Mouse (Mus musculus): Measurements from ENCODE around the gene C1qtnf6. TPM values are rescaled to one million over a fixed set of nuclear protein-coding genes. Genes with fewer than 3 reads are reported as not detected.

Gene C1qtnf6
- polyA plus RNA-seq, 1 experiment from 2014 or later, result 12.1 TPM

DNA sequence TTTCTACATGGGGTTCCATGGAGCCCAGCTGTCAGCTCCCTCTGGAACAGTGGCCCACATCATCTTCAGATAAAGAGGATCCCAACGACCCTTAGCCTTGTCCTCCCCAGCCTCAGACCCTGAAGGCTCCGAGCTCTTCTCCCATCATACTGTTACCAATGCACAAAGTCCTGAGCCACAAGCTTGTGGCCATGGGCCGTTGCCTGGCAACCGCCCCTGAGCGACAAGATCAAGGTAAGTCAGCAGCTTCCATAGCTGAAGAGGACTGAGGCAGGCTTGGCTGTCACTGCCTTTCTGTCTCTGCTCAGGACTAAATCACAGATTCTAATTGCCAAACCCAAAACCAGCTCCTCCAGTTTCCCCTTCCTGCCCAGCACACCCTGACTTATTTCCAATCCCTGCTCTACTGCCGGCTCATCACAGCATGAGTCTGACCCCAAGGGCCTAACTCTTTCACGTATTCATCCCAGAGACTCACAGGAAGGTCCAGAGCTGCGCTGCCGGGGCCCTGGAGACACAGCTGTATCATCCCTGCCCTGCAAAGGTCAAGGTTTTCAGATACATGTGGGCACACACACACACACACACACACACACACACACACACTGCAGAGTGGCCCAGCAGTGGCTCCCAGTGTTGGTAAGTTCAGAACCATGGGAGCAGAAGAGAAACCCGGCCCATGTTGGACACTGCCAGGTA is 4.7 kb upstream of the C1qtnf6 start:
- Histone ChIP-seq H3K4me2 (no peak overlapping the region), H3K4me3 (ENCODE audit: low read depth, low read length) (no peak overlapping the region), H3K36me3 (ENCODE audit: control insufficient read depth, insufficient read depth, low read length) (no peaks in the 10 kb centered on the region), H3K27ac (ENCODE audit: low read depth, low read length) (no peak overlapping the region), H3K4me1 (ENCODE audit: control insufficient read depth, insufficient read depth, low read length) (peaks cover 12% of the 10 kb centered on the region; the same call in 1 of the 2 replicates), H3K9ac (ENCODE audit: low read length) (0 out of 2 replicates have a peak overlapping the region, but pooled peaks have one; percentile 5), H3K9me3 (ENCODE audit: control insufficient read depth, low read length) (no peaks in the 10 kb centered on the region), H3K27me3 (ENCODE audit: control insufficient read depth, insufficient read depth, low read length) (peaks cover 2% of the 10 kb centered on the region; the same call in 1 of the 2 replicates)
- WGBS, result 46% methylated on average over 10 of the region's 10 CpGs
- peak; percentile 75 for DNase-seq (ENCODE audit: low spot score, missing footprints)
- ATAC-seq (ENCODE audit: low FRiP score), result no peak

DNA sequence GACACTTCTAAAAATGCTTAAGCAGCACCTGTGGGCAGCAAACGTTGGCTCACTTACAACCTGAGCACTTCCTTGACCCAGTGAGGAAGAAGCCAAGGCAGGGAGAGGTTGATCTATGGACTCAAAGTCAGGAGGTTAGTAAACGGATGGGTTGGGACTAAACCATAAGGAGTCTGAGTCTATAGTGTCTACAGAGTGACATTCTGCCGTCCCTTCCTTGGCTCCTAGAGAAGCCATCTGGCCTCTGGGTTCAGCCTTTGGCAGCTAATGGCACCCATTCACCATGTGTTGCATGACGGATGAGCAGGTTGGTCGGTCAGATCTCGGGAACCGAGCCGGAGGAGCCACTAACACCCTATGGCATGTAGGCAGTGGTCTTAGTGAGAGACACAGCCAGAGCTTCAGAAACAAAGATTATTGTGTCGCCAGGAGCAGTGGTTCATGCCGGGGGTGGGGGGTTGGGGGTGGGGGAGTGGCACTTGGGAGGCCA is 2.2 kb upstream of the C1qtnf6 start:
- Histone ChIP-seq H3K9me3 (ENCODE audit: control insufficient read depth, low read length) (no peaks in the 10 kb centered on the region), H3K4me1 (ENCODE audit: control insufficient read depth, insufficient read depth, low read length) (peaks cover 25% of the 10 kb centered on the region), H3K36me3 (ENCODE audit: control insufficient read depth, insufficient read depth, low read length) (no peaks in the 10 kb centered on the region), H3K9ac (ENCODE audit: low read length) (no peak overlapping the region), H3K27me3 (ENCODE audit: control insufficient read depth, insufficient read depth, low read length) (peaks cover 11% of the 10 kb centered on the region; the same call in 1 of the 2 replicates), H3K27ac (ENCODE audit: low read depth, low read length) (no peak overlapping the region), H3K4me3 (ENCODE audit: low read depth, low read length) (no peak overlapping the region), H3K4me2 (no peak overlapping the region)
- no peak for ATAC-seq (ENCODE audit: low FRiP score)
- DNase-seq (ENCODE audit: low spot score, missing footprints), result peak; percentile 44
- 84% methylated on average over 10 of the region's 10 CpGs for WGBS

DNA sequence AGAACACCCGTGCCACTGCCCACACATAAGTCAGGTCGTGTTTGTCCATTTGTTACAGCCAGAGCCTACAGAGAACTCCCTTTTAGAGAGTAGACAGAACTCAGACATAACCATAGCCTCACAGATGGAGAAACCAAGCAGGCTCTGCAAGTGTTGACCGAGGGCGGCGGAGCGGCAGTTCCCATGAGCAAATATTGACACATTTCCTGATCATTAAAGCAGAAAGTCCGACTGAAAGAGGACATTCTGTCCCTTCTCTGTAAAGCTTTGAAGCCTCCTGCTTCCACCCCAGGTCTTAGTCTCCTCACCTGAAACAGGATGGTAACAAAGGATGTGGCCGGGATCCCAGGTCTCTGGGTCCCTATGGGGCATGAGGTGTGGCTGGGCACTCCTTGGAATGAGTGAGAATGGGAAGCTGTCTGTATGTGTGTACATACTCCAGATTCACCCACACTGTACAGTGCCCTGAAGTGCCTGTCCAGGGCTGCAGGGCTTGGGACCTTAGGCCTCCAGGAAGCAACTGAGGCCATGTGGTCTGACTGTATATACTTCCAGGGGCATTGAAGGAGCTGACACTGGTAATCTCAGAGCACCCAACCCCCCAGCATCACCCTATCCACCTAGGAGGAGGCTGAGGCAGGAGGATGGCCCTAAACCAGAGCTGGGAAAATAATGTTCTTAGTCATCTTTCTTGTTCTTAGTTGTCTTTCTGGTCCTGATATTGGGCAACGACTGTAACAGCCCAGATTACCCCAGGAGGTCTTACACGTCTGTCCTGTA is 1.5 kb upstream of the C1qtnf6 start:
- Histone ChIP-seq H3K36me3 (ENCODE audit: control insufficient read depth, insufficient read depth, low read length) (no peaks in the 10 kb centered on the region), H3K4me2 (no peak overlapping the region), H3K4me3 (ENCODE audit: low read depth, low read length) (no peak overlapping the region), H3K27me3 (ENCODE audit: control insufficient read depth, insufficient read depth, low read length) (peaks cover 11% of the 10 kb centered on the region; the same call in 1 of the 2 replicates), H3K9ac (ENCODE audit: low read length) (peak overlapping the region; percentile 9; the same call in 1 of the 2 replicates), H3K27ac (ENCODE audit: low read depth, low read length) (no peak overlapping the region), H3K9me3 (ENCODE audit: control insufficient read depth, low read length) (no peaks in the 10 kb centered on the region), H3K4me1 (ENCODE audit: control insufficient read depth, insufficient read depth, low read length) (peaks cover 25% of the 10 kb centered on the region)
- WGBS, result 70% methylated on average over 10 of the region's 10 CpGs
- DNase-seq (ENCODE audit: low spot score, missing footprints) (peak; percentile 76), ATAC-seq (ENCODE audit: low FRiP score) (no peak)

DNA sequence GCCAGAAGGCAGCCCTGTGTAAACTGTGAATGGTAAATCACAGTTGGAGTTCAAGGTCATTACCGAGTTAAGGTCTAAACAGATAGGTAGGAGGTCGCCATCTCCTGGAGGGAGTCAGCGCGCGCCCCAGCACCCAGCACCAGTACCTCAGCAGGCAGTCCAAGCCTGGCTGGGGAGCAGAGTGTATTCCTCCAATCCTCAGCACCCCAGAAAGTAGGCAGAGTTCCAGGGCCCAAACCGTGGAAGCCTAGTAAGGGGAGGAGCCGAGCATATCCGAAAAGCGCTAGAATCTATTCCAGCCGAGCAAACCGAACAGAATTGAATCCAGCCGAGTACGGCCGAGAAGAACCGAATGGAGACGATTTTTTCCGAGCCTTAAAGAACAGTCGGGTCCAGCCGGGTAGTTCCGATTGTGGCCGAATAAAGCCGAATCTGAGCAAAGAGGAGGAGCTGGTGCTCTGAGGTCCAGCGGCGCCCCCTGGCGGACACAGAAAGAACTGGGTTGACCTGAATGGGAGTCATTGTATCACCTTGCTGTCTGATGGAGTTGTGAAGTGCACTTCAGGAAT is 769 bp upstream of the C1qtnf6 start:
- peak; percentile 80 for ATAC-seq (ENCODE audit: low FRiP score)
- H3K4me2 ChIP-seq, result peak overlapping the region; percentile 46
- no peaks in the 10 kb centered on the region for H3K36me3 ChIP-seq (ENCODE audit: control insufficient read depth, insufficient read depth, low read length)
- H3K4me1 ChIP-seq (ENCODE audit: control insufficient read depth, insufficient read depth, low read length), result peaks cover 25% of the 10 kb centered on the region
- peak overlapping the region; percentile 25 for H3K4me3 ChIP-seq (ENCODE audit: low read depth, low read length)
- peak overlapping the region; percentile 55 for H3K9ac ChIP-seq (ENCODE audit: low read length)
- peak; percentile 100 for DNase-seq (ENCODE audit: low spot score, missing footprints)
- no peak overlapping the region for H3K27ac ChIP-seq (ENCODE audit: low read depth, low read length)
- WGBS, result 1% methylated on average over 25 of the region's 25 CpGs
- H3K27me3 ChIP-seq (ENCODE audit: control insufficient read depth, insufficient read depth, low read length), result peaks cover 11% of the 10 kb centered on the region; the same call in 1 of the 2 replicates
- H3K9me3 ChIP-seq (ENCODE audit: control insufficient read depth, low read length), result no peaks in the 10 kb centered on the region

DNA sequence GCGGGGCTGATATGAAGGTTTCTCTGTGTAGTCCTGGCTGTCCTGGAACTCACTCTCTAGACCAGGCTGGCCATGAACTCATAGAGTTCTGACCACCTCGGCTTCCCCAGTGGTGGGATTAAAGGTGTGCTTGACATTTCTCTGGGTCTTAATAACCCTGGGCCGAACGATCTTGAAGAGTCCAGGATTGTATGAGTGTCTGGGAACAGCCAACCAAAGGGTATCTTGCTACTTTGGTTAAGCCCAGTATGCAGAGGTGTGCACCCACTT is 170 bp upstream of the C1qtnf6 start:
- DNase-seq (ENCODE audit: low spot score, missing footprints) (peak; percentile 88), ATAC-seq (ENCODE audit: low FRiP score) (peak; percentile 1; the same call in 1 of the 2 replicates)
- peak overlapping the region; percentile 25; the same call in 1 of the 2 replicates for H3K4me3 ChIP-seq (ENCODE audit: low read depth, low read length)
- peaks cover 25% of the 10 kb centered on the region for H3K4me1 ChIP-seq (ENCODE audit: control insufficient read depth, insufficient read depth, low read length)
- WGBS, result 78% methylated on average over 4 of the region's 4 CpGs
- H3K4me2 ChIP-seq, result peak overlapping the region; percentile 46
- no peaks in the 10 kb centered on the region for H3K9me3 ChIP-seq (ENCODE audit: control insufficient read depth, low read length)
- H3K36me3 ChIP-seq (ENCODE audit: control insufficient read depth, insufficient read depth, low read length), result no peaks in the 10 kb centered on the region
- peaks cover 11% of the 10 kb centered on the region; the same call in 1 of the 2 replicates for H3K27me3 ChIP-seq (ENCODE audit: control insufficient read depth, insufficient read depth, low read length)
- H3K27ac ChIP-seq (ENCODE audit: low read depth, low read length), result no peak overlapping the region
- peak overlapping the region; percentile 55; the same call in 1 of the 2 replicates for H3K9ac ChIP-seq (ENCODE audit: low read length)

DNA sequence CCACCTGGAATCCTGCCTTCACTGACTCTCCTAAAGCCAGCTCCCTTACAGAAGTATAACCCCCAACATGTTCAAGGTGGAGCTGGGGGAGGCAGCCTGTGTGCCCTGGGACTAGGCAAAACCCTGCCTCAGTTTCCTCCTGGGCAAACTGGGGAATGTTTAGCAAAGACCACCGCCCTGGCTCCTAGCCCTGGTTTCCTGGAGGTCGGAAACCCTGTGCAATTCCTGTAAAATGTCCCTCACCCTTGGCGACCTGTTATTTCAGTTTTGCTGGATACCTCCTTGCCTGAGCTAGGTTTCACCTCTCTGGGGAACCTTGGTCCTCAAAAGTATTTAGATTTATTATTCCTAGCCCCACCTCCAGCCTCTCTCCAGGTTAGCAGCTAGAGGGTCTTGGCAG is 1.1 kb downstream of the C1qtnf6 start:
- Histone ChIP-seq H3K4me1 (ENCODE audit: control insufficient read depth, insufficient read depth, low read length) (peaks cover 19% of the 10 kb centered on the region), H3K27ac (ENCODE audit: low read depth, low read length) (no peak overlapping the region), H3K9me3 (ENCODE audit: control insufficient read depth, low read length) (no peaks in the 10 kb centered on the region), H3K27me3 (ENCODE audit: control insufficient read depth, insufficient read depth, low read length) (peaks cover 11% of the 10 kb centered on the region; the same call in 1 of the 2 replicates), H3K36me3 (ENCODE audit: control insufficient read depth, insufficient read depth, low read length) (no peaks in the 10 kb centered on the region), H3K9ac (ENCODE audit: low read length) (peak overlapping the region; percentile 64), H3K4me2 (peak overlapping the region; percentile 46; the same call in 1 of the 2 replicates), H3K4me3 (ENCODE audit: low read depth, low read length) (no peak overlapping the region)
- WGBS, result 79% methylated on average over 3 of the region's 3 CpGs
- DNase-seq (ENCODE audit: low spot score, missing footprints) (no peak), ATAC-seq (ENCODE audit: low FRiP score) (no peak)

DNA sequence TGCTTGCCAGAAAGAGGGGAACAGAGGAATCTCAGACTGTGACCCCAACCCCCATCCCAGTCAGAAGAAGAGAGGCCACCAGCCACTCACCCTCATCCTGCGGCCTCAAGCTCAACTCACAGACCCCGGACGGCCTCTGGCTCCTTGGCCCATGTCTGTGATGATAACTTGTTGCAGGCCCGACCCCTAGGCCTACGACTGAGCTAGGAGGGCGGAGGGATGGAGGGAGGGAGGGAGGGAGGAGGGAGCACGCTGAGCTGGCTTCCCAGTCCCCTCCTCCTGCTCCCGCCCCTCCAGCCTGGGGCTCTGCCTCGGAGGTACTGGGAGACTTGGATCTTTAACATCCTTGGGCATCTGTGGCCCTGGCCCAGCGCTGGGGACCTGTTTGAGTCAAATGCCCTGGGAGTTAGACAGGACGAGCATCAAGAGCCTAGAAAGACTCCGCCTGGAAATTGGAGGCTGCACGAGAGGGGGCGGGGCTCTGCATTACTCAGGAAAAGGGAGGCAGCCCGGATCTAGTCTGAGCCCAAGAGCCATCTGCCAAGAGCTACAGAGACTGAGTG is 1.7 kb downstream of the C1qtnf6 start:
- no peak overlapping the region for H3K27ac ChIP-seq (ENCODE audit: low read depth, low read length)
- peak overlapping the region; percentile 18 for H3K4me3 ChIP-seq (ENCODE audit: low read depth, low read length)
- H3K4me1 ChIP-seq (ENCODE audit: control insufficient read depth, insufficient read depth, low read length), result peaks cover 19% of the 10 kb centered on the region
- 1% methylated on average over 15 of the region's 15 CpGs for WGBS
- peak overlapping the region; percentile 46 for H3K4me2 ChIP-seq
- H3K36me3 ChIP-seq (ENCODE audit: control insufficient read depth, insufficient read depth, low read length), result no peaks in the 10 kb centered on the region
- H3K9me3 ChIP-seq (ENCODE audit: control insufficient read depth, low read length), result no peaks in the 10 kb centered on the region
- peak; percentile 66 for ATAC-seq (ENCODE audit: low FRiP score)
- DNase-seq (ENCODE audit: low spot score, missing footprints), result peak; percentile 95
- H3K27me3 ChIP-seq (ENCODE audit: control insufficient read depth, insufficient read depth, low read length), result peaks cover 11% of the 10 kb centered on the region; the same call in 1 of the 2 replicates
- H3K9ac ChIP-seq (ENCODE audit: low read length), result peak overlapping the region; percentile 64

DNA sequence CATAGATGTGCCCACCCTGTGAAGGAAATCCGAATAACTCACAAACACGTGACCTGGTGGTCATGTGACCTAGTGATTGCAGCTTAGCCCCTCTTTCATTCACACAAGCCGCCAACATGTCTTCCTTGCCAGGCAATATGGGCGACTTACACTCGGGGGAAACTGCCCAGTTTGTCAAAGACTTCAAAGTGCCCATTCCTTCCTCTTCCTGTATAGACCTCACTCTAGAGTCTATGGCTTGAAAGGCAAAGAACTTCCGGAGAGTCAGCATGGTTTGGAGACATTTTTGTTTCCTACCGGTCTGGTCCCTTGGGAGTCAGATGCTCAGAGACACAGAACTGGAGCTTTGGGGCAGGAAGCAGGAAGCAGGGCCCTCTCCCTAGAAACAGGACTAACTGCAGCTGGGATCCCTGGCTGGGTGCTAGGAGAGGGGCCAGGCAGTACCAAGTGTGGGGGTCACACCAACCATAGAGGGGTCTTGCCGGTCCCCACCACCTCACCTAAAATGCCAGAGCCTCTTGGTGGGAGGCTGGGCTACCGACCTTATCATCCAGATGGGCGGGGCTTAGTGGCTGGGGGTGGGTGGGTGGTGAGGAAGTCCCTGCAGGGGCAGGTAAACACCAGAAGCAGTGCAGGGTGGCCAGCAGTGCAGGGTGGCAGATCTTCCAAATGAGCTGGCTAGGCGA is 2.3 kb downstream of the C1qtnf6 start:
- Histone ChIP-seq H3K36me3 (ENCODE audit: control insufficient read depth, insufficient read depth, low read length) (no peaks in the 10 kb centered on the region), H3K4me2 (peak overlapping the region; percentile 46), H3K27ac (ENCODE audit: low read depth, low read length) (no peak overlapping the region), H3K27me3 (ENCODE audit: control insufficient read depth, insufficient read depth, low read length) (peaks cover 11% of the 10 kb centered on the region; the same call in 1 of the 2 replicates), H3K9ac (ENCODE audit: low read length) (peak overlapping the region; percentile 64), H3K9me3 (ENCODE audit: control insufficient read depth, low read length) (no peaks in the 10 kb centered on the region), H3K4me1 (ENCODE audit: control insufficient read depth, insufficient read depth, low read length) (peaks cover 19% of the 10 kb centered on the region), H3K4me3 (ENCODE audit: low read depth, low read length) (peak overlapping the region; percentile 18)
- 54% methylated on average over 11 of the region's 11 CpGs for WGBS
- 0 out of 2 replicates have a peak, but pooled peaks have one; percentile 0 for ATAC-seq (ENCODE audit: low FRiP score)
- DNase-seq (ENCODE audit: low spot score, missing footprints), result peak; percentile 80
